Mouse (Mus musculus) forebrain, postnatal 0 days (tissue): ENCODE data around the gene S100a13. TPM values are rescaled to one million over a fixed set of nuclear protein-coding genes. Genes with fewer than 3 reads are reported as not detected.

Experiments
- ATAC-seq: fragments of 200-750 bp; cut with Nextera tagmentation; 2 replicates; pipeline ENCODE4 v1.8.0; 2017; ENCODE audit warnings: mild to moderate bottlenecking, moderate library complexity
- DNase-seq: peaks from one replicate; pipeline ENCODE4 v3.0.0-alpha.2; 2015
- H3K27ac ChIP-seq: fragments of 300-500 bp; sonication (generic); 2 replicates; pipeline ENCODE4 v1.5.1; 2014; ENCODE audit warnings: low read depth, mild to moderate bottlenecking, antibody characterized with exemption, low read length, moderate library complexity, mixed read lengths
- H3K27me3 ChIP-seq: fragments of 300-500 bp; sonication (generic); 2 replicates; pipeline ENCODE4 v1.6.1; 2014; ENCODE audit warnings: mild to moderate bottlenecking, low read length, mixed read lengths; ENCODE audit not compliant: insufficient read depth
- H3K36me3 ChIP-seq: fragments of 300-500 bp; sonication (generic); 2 replicates; pipeline ENCODE4 v1.6.1; 2014; ENCODE audit warnings: mild to moderate bottlenecking, moderate library complexity; ENCODE audit not compliant: insufficient read depth
- H3K4me1 ChIP-seq: fragments of 300-500 bp; sonication (generic); 2 replicates; pipeline ENCODE4 v1.6.1; 2014; ENCODE audit warnings: antibody characterized with exemption; ENCODE audit not compliant: insufficient read depth
- H3K4me2 ChIP-seq: fragments of 300-500 bp; sonication (generic); 2 replicates; pipeline ENCODE4 v1.6.1; 2014; ENCODE audit warnings: low read depth, mild to moderate bottlenecking, moderate library complexity
- H3K4me3 ChIP-seq: fragments of 300-500 bp; sonication (generic); 2 replicates; pipeline ENCODE4 v1.5.1; 2014; ENCODE audit warnings: low read depth, low read length, mixed read lengths
- H3K9ac ChIP-seq: fragments of 300-500 bp; sonication (generic); 2 replicates; pipeline ENCODE4 v1.6.1; 2014; ENCODE audit warnings: mild to moderate bottlenecking
- H3K9me3 ChIP-seq: fragments of 300-500 bp; sonication (generic); 2 replicates; pipeline ENCODE4 v1.6.1; 2016; ENCODE audit warnings: low read length
- CTCF ChIP-seq: sonication (generic); IDR thresholded peaks from 2 replicates; pipeline ENCODE4 v1.5.1; 2016; ENCODE audit warnings: antibody characterized with exemption, control low read depth, low read depth
- WGBS: fragments of 180-500 bp; shearing (Covaris S2); extraction: QIAGEN DNeasy Blood & Tissue Kit; methylation state at CpG from one replicate; pipeline ENCODE4 v1.1.7; 2014; 5-methylcytosine and 5-hydroxymethylcytosine counted together
- polyA plus RNA-seq: library from polyadenylated mRNA; unstranded; fragments of >200 nt; fragmentation: Nextera tagmentation; extraction: Ambion mirVana; gene quantifications from 2 replicates; pipeline ENCODE4 v1.2.1, GENCODE M21; 2015
- total RNA-seq: library from RNA; depleted of rRNA; stranded (reverse); fragments of >200 nt; gene quantifications from 2 replicates; pipeline ENCODE4 v1.2.3, GENCODE M21; 2014

Gene S100a13
- total and polyA plus RNA-seq, 2 experiments from 2014 or later, result 8.4 to 16.1 TPM

DNA sequence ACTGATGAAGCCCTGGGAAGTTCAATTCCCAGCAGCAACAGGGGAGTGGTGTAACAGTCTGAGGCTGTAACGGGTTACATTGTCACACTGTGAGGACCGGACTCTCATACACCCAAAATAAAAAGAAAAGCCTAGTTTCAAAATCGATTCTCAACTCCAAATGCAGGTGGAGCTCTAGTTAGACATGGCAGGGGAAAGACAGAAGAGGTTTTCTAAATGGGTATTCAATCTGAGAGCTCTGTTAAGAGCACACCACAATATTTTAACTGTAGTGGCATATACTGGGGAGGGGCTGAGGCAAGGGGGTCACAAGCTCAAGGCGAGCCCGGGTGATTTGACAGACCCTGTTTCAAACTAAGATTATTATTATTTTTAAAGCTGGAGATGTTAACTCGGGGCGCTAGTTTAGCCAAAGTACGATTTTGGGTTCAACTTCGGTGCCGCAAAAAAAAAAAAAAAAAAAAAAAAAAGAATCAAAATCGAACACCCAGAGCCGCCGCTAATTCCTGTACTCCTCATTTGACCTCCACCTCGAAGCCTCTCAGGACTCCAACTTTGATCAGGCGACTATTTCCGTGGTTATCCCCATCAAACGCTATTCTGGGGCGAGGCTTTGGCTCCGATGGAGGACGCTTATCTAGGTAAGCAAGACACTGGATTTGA is 5.8 kb upstream of the S100a13 start:
- H3K4me1 ChIP-seq, result peaks cover 9% of the 10 kb centered on the region
- peaks cover 34% of the 10 kb centered on the region; the same call in 1 of the 2 replicates for H3K36me3 ChIP-seq
- H3K9ac ChIP-seq, result peak overlapping the region; percentile 100
- WGBS, result 1% methylated on average over 20 of the region's 20 CpGs
- no peak for ATAC-seq
- no peak for DNase-seq
- H3K9me3 ChIP-seq, result no peaks in the 10 kb centered on the region
- peak overlapping the region; percentile 55 for H3K4me2 ChIP-seq
- H3K4me3 ChIP-seq, result peak overlapping the region; percentile 97
- no peak; the same call in 1 of the 2 replicates for TF ChIP-seq CTCF
- H3K27ac ChIP-seq, result peak overlapping the region; percentile 96
- H3K27me3 ChIP-seq, result no peaks in the 10 kb centered on the region

DNA sequence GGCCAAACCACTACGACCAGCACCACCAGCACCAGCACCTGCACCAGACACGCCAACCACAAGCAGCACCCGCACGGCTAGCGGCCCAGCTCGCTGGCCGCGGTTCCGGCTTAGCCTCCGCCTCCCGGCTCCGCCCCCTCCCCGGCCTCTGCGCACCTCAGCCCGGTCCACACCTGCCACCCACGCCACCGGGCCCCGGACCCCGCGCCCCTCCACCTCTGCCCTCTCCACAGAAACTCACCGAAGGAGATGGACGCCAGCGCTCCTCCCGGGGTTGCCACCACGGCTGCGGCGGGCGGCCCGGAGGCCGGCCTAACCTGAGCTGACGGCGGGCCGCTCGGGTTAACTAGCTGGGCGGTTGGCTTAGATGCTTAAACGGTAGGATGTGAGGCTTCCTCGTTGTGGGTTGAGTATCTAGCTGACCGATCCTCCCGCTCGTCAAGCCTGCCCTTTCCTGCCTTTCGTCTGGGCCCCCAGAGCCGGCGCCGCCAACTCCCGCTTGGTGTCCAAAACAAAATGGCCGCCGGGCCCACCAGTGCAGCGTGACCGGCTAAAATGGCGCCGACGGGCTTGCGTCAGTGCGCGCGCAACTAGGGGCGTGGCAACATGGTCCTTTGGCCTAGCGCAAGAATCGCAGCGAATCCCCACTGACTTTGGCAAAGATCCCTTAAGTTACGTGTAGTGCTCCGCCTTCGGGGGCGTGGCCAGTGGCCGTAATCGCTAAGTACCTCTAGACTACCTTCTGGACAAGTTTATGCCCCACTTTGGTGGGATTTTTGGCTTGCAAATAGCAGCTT is 5.1 kb upstream of the S100a13 start, which contains the start of gene Chtop:
Gene Chtop, minus strand, starts transcription at position 549 of the 797 bp plus-strand sequence.
- Histone ChIP-seq H3K36me3 (peaks cover 27% of the 10 kb centered on the region; the same call in 1 of the 2 replicates), H3K4me2 (peak within 1 kb of the TSS; percentile 55), H3K4me3 (peak within 1 kb of the TSS; percentile 97), H3K27me3 (peaks cover 6% of the 10 kb centered on the region; the same call in 1 of the 2 replicates), H3K9ac (peak within 1 kb of the TSS; percentile 100), H3K9me3 (no peaks in the 10 kb centered on the region), H3K4me1 (peaks cover 9% of the 10 kb centered on the region), H3K27ac (peak within 1 kb of the TSS; percentile 96)
- ATAC-seq (peak; percentile 94), DNase-seq (peak; percentile 100)
- WGBS, result 1% methylated on average over 64 of the region's 66 CpGs
- no peak for TF ChIP-seq CTCF

DNA sequence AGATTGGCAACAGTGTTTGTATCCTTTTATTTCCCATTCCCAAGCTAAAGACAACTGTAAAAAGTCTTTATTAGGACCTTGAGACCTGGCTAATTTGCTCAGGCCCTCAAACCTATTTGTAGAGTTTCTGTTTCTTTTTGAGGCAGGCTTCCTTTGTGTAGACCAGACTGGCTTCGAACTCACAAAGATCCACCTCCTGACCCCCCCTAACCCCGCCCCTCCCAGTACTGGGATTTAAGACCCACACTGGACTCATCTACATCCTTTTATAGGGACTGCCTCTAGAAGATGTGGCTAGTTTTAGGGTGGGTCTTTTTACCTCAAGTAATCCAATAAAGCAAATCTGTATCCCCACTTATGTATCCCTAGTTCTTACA is 4.5 kb upstream of the S100a13 start:
- peak overlapping the region; percentile 50 for H3K4me2 ChIP-seq
- peak overlapping the region; percentile 22; the same call in 1 of the 2 replicates for H3K27ac ChIP-seq
- DNase-seq, result no peak
- TF ChIP-seq CTCF, result no peak
- H3K4me3 ChIP-seq, result peak overlapping the region; percentile 97
- H3K36me3 ChIP-seq, result peaks cover 25% of the 10 kb centered on the region; the same call in 1 of the 2 replicates
- peaks cover 12% of the 10 kb centered on the region; the same call in 1 of the 2 replicates for H3K27me3 ChIP-seq
- peak; percentile 1; the same call in 1 of the 2 replicates for ATAC-seq
- H3K9ac ChIP-seq, result no peak overlapping the region
- 9% methylated on average over 2 of the region's 2 CpGs for WGBS
- peaks cover 12% of the 10 kb centered on the region for H3K4me1 ChIP-seq
- no peaks in the 10 kb centered on the region for H3K9me3 ChIP-seq

DNA sequence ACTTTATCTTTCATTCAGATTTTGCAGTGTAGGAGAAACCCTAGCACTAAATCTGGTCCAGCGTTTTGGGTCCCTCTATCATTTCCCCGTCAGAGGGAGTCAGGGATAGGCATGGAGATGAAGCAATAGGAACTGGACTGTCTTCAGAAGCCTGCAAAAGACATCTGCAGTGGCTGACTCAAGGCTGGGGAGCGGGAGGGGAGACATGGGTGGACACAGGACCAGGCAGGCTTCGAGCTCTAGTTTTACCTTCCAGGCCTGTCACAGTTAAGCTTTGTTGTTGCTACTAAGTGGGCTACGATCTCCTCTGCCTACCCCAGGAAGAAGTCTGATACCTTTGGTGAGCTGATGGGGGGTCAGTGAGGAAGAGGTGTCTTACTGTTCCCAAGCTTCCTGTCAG is 2.0 kb upstream of the S100a13 start:
- ATAC-seq, result no peak
- H3K9me3 ChIP-seq, result no peaks in the 10 kb centered on the region
- peaks cover 18% of the 10 kb centered on the region for H3K4me1 ChIP-seq
- no peak for TF ChIP-seq CTCF
- 0 out of 2 replicates have a peak, but pooled peaks cover 5% of the 10 kb centered on the region for H3K36me3 ChIP-seq
- no peak overlapping the region for H3K4me3 ChIP-seq
- no peak overlapping the region for H3K9ac ChIP-seq
- WGBS, result 95% methylated on average over 5 of the region's 5 CpGs
- H3K4me2 ChIP-seq, result no peak overlapping the region
- DNase-seq, result no peak
- H3K27ac ChIP-seq, result no peak overlapping the region
- H3K27me3 ChIP-seq, result peaks cover 18% of the 10 kb centered on the region; the same call in 1 of the 2 replicates

DNA sequence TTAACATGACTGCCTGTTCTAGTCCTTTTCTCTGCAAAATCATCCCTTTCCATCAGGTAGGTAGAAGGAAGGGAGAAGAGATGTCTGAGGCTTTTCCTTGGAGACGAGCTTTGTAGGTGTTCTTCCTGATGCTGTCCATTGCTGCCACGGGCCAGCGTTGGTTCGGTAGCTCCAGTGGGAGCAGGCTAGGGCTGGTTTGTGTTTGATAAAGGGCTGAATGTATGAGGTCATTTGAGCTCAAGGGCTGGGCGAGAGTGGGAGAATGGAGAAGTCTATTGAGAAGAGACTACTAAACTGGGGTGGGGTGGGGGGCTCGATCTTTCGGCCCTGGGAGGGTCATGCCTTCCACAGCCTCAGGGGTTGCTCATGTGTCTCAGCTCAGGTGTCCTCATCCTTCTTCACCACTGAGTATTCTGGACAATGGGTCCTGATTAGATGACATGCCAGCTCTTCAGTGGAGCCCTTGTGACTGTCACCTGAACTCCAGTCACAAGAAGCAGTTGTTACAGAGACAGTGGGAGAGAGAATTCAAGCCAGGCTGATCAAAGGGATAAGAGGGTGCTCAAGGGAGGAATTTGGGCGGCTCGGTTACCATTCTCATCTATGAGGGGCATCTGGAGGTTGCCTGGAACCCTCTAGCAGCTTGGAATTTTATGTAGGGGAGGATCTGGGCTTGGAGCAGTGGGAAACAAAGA is 1.1 kb upstream of the S100a13 start:
- H3K36me3 ChIP-seq, result no peaks in the 10 kb centered on the region
- no peak overlapping the region for H3K27ac ChIP-seq
- H3K4me2 ChIP-seq, result no peak overlapping the region
- no peak overlapping the region for H3K9ac ChIP-seq
- no peak for DNase-seq
- H3K9me3 ChIP-seq, result no peaks in the 10 kb centered on the region
- TF ChIP-seq CTCF, result no peak
- H3K27me3 ChIP-seq, result peaks cover 18% of the 10 kb centered on the region; the same call in 1 of the 2 replicates
- peaks cover 12% of the 10 kb centered on the region for H3K4me1 ChIP-seq
- H3K4me3 ChIP-seq, result no peak overlapping the region
- WGBS, result 82% methylated on average over 9 of the region's 9 CpGs
- no peak for ATAC-seq

DNA sequence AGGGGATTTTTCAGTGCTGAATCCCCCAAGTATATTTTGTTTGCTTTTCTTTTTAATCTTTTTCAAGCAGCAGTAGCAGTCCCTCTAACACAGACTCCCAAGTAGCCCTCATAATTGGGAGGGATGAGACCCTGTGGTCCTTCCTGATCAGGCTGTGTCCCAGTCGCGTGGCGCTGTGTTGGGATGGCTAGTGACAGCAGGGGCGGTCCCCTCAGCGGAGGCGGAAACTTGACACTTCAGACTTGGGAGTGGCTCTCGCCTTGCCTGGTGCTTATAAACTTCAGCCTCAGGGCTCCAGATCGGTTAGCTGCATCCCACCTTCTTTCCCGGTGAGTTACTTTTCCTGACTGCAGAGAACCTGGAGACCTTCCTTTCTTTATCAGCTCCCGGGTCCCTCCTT is 456 bp downstream of the S100a13 start:
- DNase-seq, result no peak
- no peak for TF ChIP-seq CTCF
- 0 out of 2 replicates have a peak, but pooled peaks cover 9% of the 10 kb centered on the region for H3K4me1 ChIP-seq
- H3K4me3 ChIP-seq, result peak overlapping the region; percentile 33
- peak overlapping the region; percentile 67 for H3K4me2 ChIP-seq
- H3K36me3 ChIP-seq, result no peaks in the 10 kb centered on the region
- H3K9me3 ChIP-seq, result no peaks in the 10 kb centered on the region
- H3K27me3 ChIP-seq, result peaks cover 18% of the 10 kb centered on the region; the same call in 1 of the 2 replicates
- H3K9ac ChIP-seq, result peak overlapping the region; percentile 40; the same call in 1 of the 2 replicates
- peak; percentile 38; the same call in 1 of the 2 replicates for ATAC-seq
- WGBS, result under 1% methylated on average over 10 of the region's 10 CpGs
- H3K27ac ChIP-seq, result no peak overlapping the region
